Mouse (Mus musculus) liver, postnatal 0 days (tissue): ENCODE measurements around the gene Sh3gl2.

ENCODE experiments used
- CTCF ChIP-seq: sonication (generic); IDR thresholded peaks from 2 replicates; pipeline ENCODE4 v1.5.1; 2016; ENCODE audit warnings: antibody characterized with exemption, low read depth
- EP300 ChIP-seq: IDR thresholded peaks from 2 replicates; pipeline ENCODE4 v1.6.1; 2016; ENCODE audit warnings: antibody characterized with exemption, low read depth, mild to moderate bottlenecking

GRCm38 (mm10) chr4:85205636-85206211, 798 bp downstream of the Sh3gl2 start:
- TF ChIP-seq CTCF (no peak), EP300 (no peak)
